Mouse (Mus musculus) monocyte, adult 5-6 weeks (primary cell): ENCODE measurements around the gene Gtsf1l. TPM values are rescaled to one million over a fixed set of nuclear protein-coding genes. Genes with fewer than 3 reads are reported as not detected.

Source experiments
- ATAC-seq: fragments of 153-309, 156-312 bp; replicated peaks from 2 replicates; pipeline ENCODE4 v1.8.0; 2017; ENCODE audit warnings: mild to moderate bottlenecking; ENCODE audit not compliant: low TSS enrichment, insufficient number of reproducible peaks, severe bottlenecking, poor library complexity, low FRiP score
- total RNA-seq: library from RNA; stranded (forward); fragments of 200-1000, 200-491, 200-594 nt; gene quantifications from 3 replicates; pipeline ENCODE4 v1.2.3, GENCODE M21; 2017

The Gtsf1l gene
- total RNA-seq, result not detected in 3 replicates

GRCm38 (mm10) chr2:163087728-163088127 lies at the start of gene Gtsf1l:
Gtsf1l (minus strand) TSS chr2:163087855.
- no peak for ATAC-seq

- ATAC-seq, result no peak
Observed at GRCm38 (mm10) chr2:163136996-163137395, 49.3 kb upstream of the Gtsf1l start.

- no peak for ATAC-seq
Observed at GRCm38 (mm10) chr2:163135931-163136330, 48.3 kb upstream of the Gtsf1l start.

- no peak for ATAC-seq
Observed at GRCm38 (mm10) chr2:163132314-163132713, 44.7 kb upstream of the Gtsf1l start.

- ATAC-seq, result no peak
Observed at GRCm38 (mm10) chr2:163130837-163131236, 43.2 kb upstream of the Gtsf1l start.

GRCm38 (mm10) chr2:163123496-163123895 lies 35.8 kb upstream of the Gtsf1l start:
- ATAC-seq, result no peak

GRCm38 (mm10) chr2:163122319-163122718 lies 34.7 kb upstream of the Gtsf1l start:
- no peak for ATAC-seq

- ATAC-seq, result no peak
Observed at GRCm38 (mm10) chr2:163121353-163121660, 33.7 kb upstream of the Gtsf1l start.

- ATAC-seq, result no peak
Observed at GRCm38 (mm10) chr2:163120626-163121352, 33.1 kb upstream of the Gtsf1l start.

GRCm38 (mm10) chr2:163111413-163112201 lies 24.0 kb upstream of the Gtsf1l start:
- no peak for ATAC-seq

- ATAC-seq, result no peak
Observed at GRCm38 (mm10) chr2:163110706-163111105, 23.1 kb upstream of the Gtsf1l start.

- no peak for ATAC-seq
Observed at GRCm38 (mm10) chr2:163108385-163108784, 20.7 kb upstream of the Gtsf1l start.

GRCm38 (mm10) chr2:163104086-163104770 lies 16.6 kb upstream of the Gtsf1l start:
- no peak for ATAC-seq

- ATAC-seq, result no peak
Observed at GRCm38 (mm10) chr2:163102900-163103653, 15.4 kb upstream of the Gtsf1l start.

GRCm38 (mm10) chr2:163102216-163102615 lies 14.6 kb upstream of the Gtsf1l start:
- ATAC-seq, result no peak

- no peak for ATAC-seq
Observed at GRCm38 (mm10) chr2:163101646-163102203, 14.1 kb upstream of the Gtsf1l start.

GRCm38 (mm10) chr2:163100551-163100950 lies 12.9 kb upstream of the Gtsf1l start:
- ATAC-seq, result no peak

GRCm38 (mm10) chr2:163099919-163100318 lies 12.3 kb upstream of the Gtsf1l start:
- no peak for ATAC-seq

GRCm38 (mm10) chr2:163095784-163096183 lies 8.1 kb upstream of the Gtsf1l start:
- no peak for ATAC-seq
